Mouse (Mus musculus) stomach, postnatal 0 days (tissue): ENCODE results near the gene Lrrc37a.

ENCODE experiments used
- CTCF ChIP-seq: IDR thresholded peaks from 2 replicates; pipeline ENCODE4 v1.5.1; 2016; ENCODE audit warnings: antibody characterized with exemption, low read depth, mild to moderate bottlenecking, moderate library complexity
- EP300 ChIP-seq: optimal IDR thresholded peaks from 2 replicates; pipeline ENCODE3; 2016; ENCODE audit warnings: antibody characterized with exemption

DNA sequence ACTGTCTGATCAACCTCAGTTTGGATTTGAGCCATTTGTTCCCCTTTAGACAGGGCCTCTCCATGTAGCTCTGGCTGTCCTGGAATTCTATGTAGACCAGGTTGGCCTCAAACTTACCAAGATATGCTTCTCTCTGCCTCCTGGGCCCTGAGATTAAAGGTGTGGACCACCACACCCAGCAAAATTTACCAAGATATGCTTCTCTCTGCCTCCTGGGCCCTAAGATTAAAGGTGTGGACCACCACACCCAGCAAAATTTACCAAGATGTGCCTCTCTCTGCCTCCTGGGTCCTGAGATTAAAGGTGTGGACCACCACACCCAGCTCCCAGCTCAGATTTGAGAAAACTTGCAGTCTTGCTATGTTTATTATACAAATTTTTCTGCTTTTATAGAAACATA, 99.8 kb downstream of the Lrrc37a start:
- no peak for TF ChIP-seq CTCF
- TF ChIP-seq EP300, result no peak
